Mouse (Mus musculus): ENCODE data around the gene Dglucy. TPM values are rescaled to one million over a fixed set of nuclear protein-coding genes. Genes with fewer than 3 reads are reported as not detected.

The Dglucy gene
- polyA plus RNA-seq, 1 experiment from 2014 or later, result 2.6 TPM

GRCm38 (mm10) chr12:100934796-100935195 lies 155.9 kb downstream of the Dglucy start:
- Histone ChIP-seq H3K4me2 (replicated peaks; ENCODE audit: low read depth) (no peak overlapping the region), H3K36me3 (ENCODE audit: control insufficient read depth, insufficient read depth) (peaks cover 59% of the 10 kb centered on the region), H3K27ac (ENCODE audit: low read depth, low read length) (no peak overlapping the region), H3K4me3 (ENCODE audit: low read depth, low read length) (no peak overlapping the region), H3K9ac (ENCODE audit: low read depth, low read length) (no peak overlapping the region), H3K4me1 (replicated peaks; ENCODE audit: control insufficient read depth, insufficient read depth, low read length) (no peaks in the 10 kb centered on the region), H3K27me3 (replicated peaks; ENCODE audit: control insufficient read depth, insufficient read depth, low read length) (no peaks in the 10 kb centered on the region), H3K9me3 (ENCODE audit: control insufficient read depth) (no peaks in the 10 kb centered on the region)
- TF ChIP-seq CTCF (IDR thresholded peaks at IDR 0.05; ENCODE audit: low read depth), result no peak
- 44% methylated on average over 5 of the region's 5 CpGs for WGBS
- peak; percentile 32; the same call in 1 of the 2 replicates for ATAC-seq

DNA sequence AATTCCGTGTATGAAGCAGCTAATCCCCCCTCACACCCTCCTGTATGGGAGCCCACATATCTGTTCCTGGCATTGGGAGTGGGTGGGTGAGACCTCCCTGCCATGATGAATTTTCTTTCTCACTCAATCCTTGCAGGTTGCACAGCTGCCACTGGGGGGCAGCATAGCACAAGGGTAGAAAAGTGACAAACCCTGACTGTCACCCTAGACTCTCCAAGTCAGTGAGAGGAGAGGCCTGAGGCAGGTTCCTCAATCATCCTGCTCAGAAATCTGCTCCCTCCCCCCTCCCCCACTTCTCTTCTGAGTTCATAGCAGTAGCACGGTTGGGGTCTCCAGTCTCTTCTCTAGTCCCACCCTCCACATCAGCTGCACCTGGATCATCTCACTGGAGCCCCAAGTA lies 157.3 kb downstream of the Dglucy start:
- peak; percentile 91 for TF ChIP-seq CTCF (IDR thresholded peaks at IDR 0.05; ENCODE audit: low read depth)
- Histone ChIP-seq H3K4me3 (ENCODE audit: low read depth, low read length) (no peak overlapping the region), H3K36me3 (ENCODE audit: control insufficient read depth, insufficient read depth) (peaks cover 58% of the 10 kb centered on the region), H3K27me3 (replicated peaks; ENCODE audit: control insufficient read depth, insufficient read depth, low read length) (no peaks in the 10 kb centered on the region), H3K9me3 (ENCODE audit: control insufficient read depth) (no peaks in the 10 kb centered on the region), H3K4me2 (replicated peaks; ENCODE audit: low read depth) (no peak overlapping the region), H3K9ac (ENCODE audit: low read depth, low read length) (no peak overlapping the region), H3K4me1 (replicated peaks; ENCODE audit: control insufficient read depth, insufficient read depth, low read length) (no peaks in the 10 kb centered on the region), H3K27ac (ENCODE audit: low read depth, low read length) (no peak overlapping the region; the same call in 1 of the 2 replicates)
- WGBS, result 15% methylated on average over 2 of the region's 2 CpGs
- 0 out of 2 replicates have a peak, but pooled peaks have one; percentile 20 for ATAC-seq

DNA sequence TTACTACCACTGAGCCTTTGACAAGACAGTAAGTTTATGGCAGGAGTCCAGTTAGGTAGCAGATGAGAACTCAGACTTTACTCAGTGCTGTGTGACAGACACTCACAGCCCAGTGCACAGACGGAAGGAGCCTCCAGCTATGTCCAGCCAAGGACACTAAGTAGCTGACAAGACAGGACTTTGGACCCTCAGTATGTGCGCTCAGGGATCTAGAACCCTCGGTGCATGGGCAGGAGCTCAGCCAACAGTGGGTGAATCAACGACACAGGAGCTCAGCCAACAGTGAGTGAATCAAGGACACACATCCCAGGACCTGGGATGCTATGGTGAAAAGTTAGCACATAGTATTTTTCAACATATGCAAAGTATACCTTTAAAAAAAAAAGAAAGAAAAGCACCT lies 157.9 kb downstream of the Dglucy start:
- Histone ChIP-seq H3K36me3 (ENCODE audit: control insufficient read depth, insufficient read depth) (peaks cover 58% of the 10 kb centered on the region), H3K27ac (ENCODE audit: low read depth, low read length) (no peak overlapping the region; the same call in 1 of the 2 replicates), H3K4me1 (replicated peaks; ENCODE audit: control insufficient read depth, insufficient read depth, low read length) (no peaks in the 10 kb centered on the region), H3K27me3 (replicated peaks; ENCODE audit: control insufficient read depth, insufficient read depth, low read length) (no peaks in the 10 kb centered on the region), H3K4me3 (ENCODE audit: low read depth, low read length) (no peak overlapping the region), H3K9ac (ENCODE audit: low read depth, low read length) (no peak overlapping the region), H3K4me2 (replicated peaks; ENCODE audit: low read depth) (no peak overlapping the region), H3K9me3 (ENCODE audit: control insufficient read depth) (no peaks in the 10 kb centered on the region)
- no peak; the same call in 1 of the 2 replicates for ATAC-seq
- WGBS, result 50% methylated on average over 4 of the region's 4 CpGs
- no peak for TF ChIP-seq CTCF (IDR thresholded peaks at IDR 0.05; ENCODE audit: low read depth)

DNA sequence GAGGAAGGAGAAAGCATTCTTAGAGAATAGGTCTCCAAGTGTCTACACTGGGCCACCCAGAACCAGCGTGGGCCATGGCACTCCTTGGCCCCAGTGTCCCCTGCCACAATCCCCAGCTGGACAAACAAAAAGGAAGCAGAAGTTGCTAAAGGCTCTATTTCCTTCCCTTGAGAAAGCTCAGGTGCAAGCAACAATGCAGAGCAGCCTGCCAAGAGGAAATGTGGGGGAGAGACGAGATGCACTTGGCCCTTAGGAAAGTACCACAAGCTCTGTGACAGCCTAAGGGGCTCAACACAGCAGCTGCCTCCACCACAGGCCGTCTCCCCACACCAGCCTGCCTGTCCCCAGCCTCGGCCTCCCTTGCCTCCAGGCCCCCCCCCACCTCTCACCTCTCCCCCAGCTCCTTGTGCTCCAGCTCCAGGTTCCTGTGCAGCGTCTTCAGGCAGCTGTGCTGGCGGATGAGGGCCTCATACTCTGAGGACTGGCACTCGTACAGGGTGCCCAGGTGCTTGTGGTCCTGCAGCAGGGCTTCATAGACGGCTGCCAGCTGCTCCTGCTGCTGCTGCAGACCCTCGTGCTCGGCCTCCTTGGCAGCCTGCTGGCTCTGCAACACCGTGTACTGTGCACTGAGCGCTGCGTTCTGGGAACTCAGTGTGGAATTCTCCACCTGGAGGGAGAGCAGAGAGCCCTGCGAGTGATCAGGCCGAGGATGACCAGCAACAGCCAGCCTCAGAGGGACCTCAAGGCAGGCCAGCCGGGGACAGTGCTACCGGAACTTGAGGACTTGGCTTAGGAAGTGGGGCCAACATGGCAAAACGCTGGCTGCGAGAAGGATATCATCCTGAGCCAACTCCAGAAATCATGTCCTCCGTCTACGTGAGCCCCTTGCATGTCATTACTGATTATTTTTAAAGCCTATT lies 158.8 kb downstream of the Dglucy start:
- H3K9me3 ChIP-seq (ENCODE audit: control insufficient read depth), result no peaks in the 10 kb centered on the region
- ATAC-seq, result no peak
- H3K27me3 ChIP-seq (replicated peaks; ENCODE audit: control insufficient read depth, insufficient read depth, low read length), result no peaks in the 10 kb centered on the region
- no peak overlapping the region for H3K4me2 ChIP-seq (replicated peaks; ENCODE audit: low read depth)
- H3K27ac ChIP-seq (ENCODE audit: low read depth, low read length), result no peak overlapping the region
- no peak for TF ChIP-seq CTCF (IDR thresholded peaks at IDR 0.05; ENCODE audit: low read depth)
- no peak overlapping the region for H3K9ac ChIP-seq (ENCODE audit: low read depth, low read length)
- no peak overlapping the region for H3K4me3 ChIP-seq (ENCODE audit: low read depth, low read length)
- WGBS, result 66% methylated on average over 21 of the region's 21 CpGs
- peaks cover 55% of the 10 kb centered on the region for H3K36me3 ChIP-seq (ENCODE audit: control insufficient read depth, insufficient read depth)
- H3K4me1 ChIP-seq (replicated peaks; ENCODE audit: control insufficient read depth, insufficient read depth, low read length), result no peaks in the 10 kb centered on the region

GRCm38 (mm10) chr12:100941361-100941760 lies 162.5 kb downstream of the Dglucy start:
- no peak overlapping the region for H3K4me2 ChIP-seq (replicated peaks; ENCODE audit: low read depth)
- no peaks in the 10 kb centered on the region for H3K4me1 ChIP-seq (replicated peaks; ENCODE audit: control insufficient read depth, insufficient read depth, low read length)
- no peak for TF ChIP-seq CTCF (IDR thresholded peaks at IDR 0.05; ENCODE audit: low read depth)
- no peak overlapping the region for H3K4me3 ChIP-seq (ENCODE audit: low read depth, low read length)
- no peak for ATAC-seq
- H3K27me3 ChIP-seq (replicated peaks; ENCODE audit: control insufficient read depth, insufficient read depth, low read length), result no peaks in the 10 kb centered on the region
- peaks cover 61% of the 10 kb centered on the region for H3K36me3 ChIP-seq (ENCODE audit: control insufficient read depth, insufficient read depth)
- H3K9me3 ChIP-seq (ENCODE audit: control insufficient read depth), result no peaks in the 10 kb centered on the region
- WGBS, result 78% methylated on average over 3 of the region's 3 CpGs
- H3K27ac ChIP-seq (ENCODE audit: low read depth, low read length), result no peak overlapping the region
- no peak overlapping the region for H3K9ac ChIP-seq (ENCODE audit: low read depth, low read length)

- peaks cover 70% of the 10 kb centered on the region for H3K36me3 ChIP-seq (ENCODE audit: control insufficient read depth, insufficient read depth)
- no peak overlapping the region for H3K27ac ChIP-seq (ENCODE audit: low read depth, low read length)
- H3K9ac ChIP-seq (ENCODE audit: low read depth, low read length), result no peak overlapping the region
- H3K4me2 ChIP-seq (replicated peaks; ENCODE audit: low read depth), result no peak overlapping the region
- TF ChIP-seq CTCF (IDR thresholded peaks at IDR 0.05; ENCODE audit: low read depth), result no peak
- H3K27me3 ChIP-seq (replicated peaks; ENCODE audit: control insufficient read depth, insufficient read depth, low read length), result no peaks in the 10 kb centered on the region
- H3K4me3 ChIP-seq (ENCODE audit: low read depth, low read length), result no peak overlapping the region
- WGBS, result 76% methylated on average over 4 of the region's 4 CpGs
- ATAC-seq, result no peak
- H3K9me3 ChIP-seq (ENCODE audit: control insufficient read depth), result no peaks in the 10 kb centered on the region
- H3K4me1 ChIP-seq (replicated peaks; ENCODE audit: control insufficient read depth, insufficient read depth, low read length), result no peaks in the 10 kb centered on the region
Measured at GRCm38 (mm10) chr12:100943146-100943545, 164.3 kb downstream of the Dglucy start.

All from intestine, postnatal 0 days (tissue).